Mouse (Mus musculus): Measurements from ENCODE around the gene Vhl. TPM values are rescaled to one million over a fixed set of nuclear protein-coding genes. Genes with fewer than 3 reads are reported as not detected.
"Not testable (repeated sequence)": the region's sequence is repeated elsewhere in the genome, so short reads cannot be mapped to it uniquely, and the experiment has no call there.

Gene Vhl
- polyA plus RNA-seq, 1 experiment from 2014 or later = 56.2 TPM

DNA sequence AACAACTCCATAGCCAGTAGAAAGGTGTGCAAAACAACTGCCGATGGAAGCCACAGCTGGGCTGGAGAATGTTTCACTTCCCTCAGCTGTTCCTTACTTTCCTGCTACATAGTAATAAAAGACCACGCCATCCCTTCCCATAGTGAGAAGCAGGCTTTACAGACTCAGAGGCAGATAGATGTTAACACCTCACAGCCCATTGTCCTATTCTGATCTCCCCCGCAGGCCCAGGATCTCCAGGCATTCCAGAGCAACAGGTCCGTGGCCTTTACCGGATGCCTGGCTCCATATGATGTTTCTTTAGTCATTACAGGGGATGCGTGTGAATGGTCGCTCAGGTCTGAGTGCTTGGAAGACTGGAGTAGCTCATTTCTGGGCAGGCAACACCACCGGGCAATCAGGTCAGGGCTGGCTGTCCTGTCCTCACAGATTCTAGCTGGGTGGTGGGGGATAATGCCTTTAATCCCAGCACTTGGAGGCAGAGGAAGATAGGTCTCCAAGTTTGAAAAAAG, 43.9 kb downstream of the Vhl start:
- no peak overlapping the region for H3K4me3 ChIP-seq
- H3K9ac ChIP-seq = no peak overlapping the region
- H3K27ac ChIP-seq = no peak overlapping the region
- H3K9me3 ChIP-seq = 0 out of 2 replicates have a peak, but pooled peaks cover 4% of the 10 kb centered on the region
- H3K36me3 ChIP-seq = no peaks in the 10 kb centered on the region
- no peak overlapping the region for H3K4me2 ChIP-seq (replicated peaks)
- no peak for ATAC-seq (ENCODE audit: insufficient number of reproducible peaks, insufficient read depth, low FRiP score, low TSS enrichment)
- no peaks in the 10 kb centered on the region for H3K27me3 ChIP-seq
- peaks cover 19% of the 10 kb centered on the region for H3K4me1 ChIP-seq
- WGBS = 52% methylated on average over 8 of the region's 8 CpGs

GRCm38 (mm10) chr6:113668287-113669154, 44.8 kb downstream of the Vhl start:
- Histone ChIP-seq H3K27ac (peak overlapping the region; percentile 72), H3K4me3 (no peak overlapping the region), H3K9me3 (0 out of 2 replicates have a peak, but pooled peaks cover 4% of the 10 kb centered on the region), H3K4me2 (replicated peaks) (0 out of 2 replicates have a peak overlapping the region, but pooled peaks have one; percentile 7), H3K36me3 (no peaks in the 10 kb centered on the region), H3K9ac (no peak overlapping the region), H3K4me1 (peaks cover 19% of the 10 kb centered on the region), H3K27me3 (no peaks in the 10 kb centered on the region)
- ATAC-seq (ENCODE audit: insufficient number of reproducible peaks, insufficient read depth, low FRiP score, low TSS enrichment) = peak; percentile 74; the same call in 1 of the 2 replicates
- WGBS = 23% methylated on average over 15 of the region's 15 CpGs

GRCm38 (mm10) chr6:113669821-113670220, 46.1 kb downstream of the Vhl start:
- 75% methylated on average over 7 of the region's 7 CpGs for WGBS
- ATAC-seq (ENCODE audit: insufficient number of reproducible peaks, insufficient read depth, low FRiP score, low TSS enrichment) = no peak

GRCm38 (mm10) chr6:113672029-113672428, 48.3 kb downstream of the Vhl start:
- WGBS = 67% methylated on average over 1 of the region's 1 CpGs
- H3K36me3 ChIP-seq; ATAC-seq (ENCODE audit: insufficient number of reproducible peaks, insufficient read depth, low FRiP score, low TSS enrichment); H3K9ac ChIP-seq; H3K27ac ChIP-seq; H3K9me3 ChIP-seq; H3K27me3 ChIP-seq; H3K4me3 ChIP-seq; H3K4me2 ChIP-seq (replicated peaks): not testable (repeated sequence)
- peaks cover 19% of the 10 kb centered on the region for H3K4me1 ChIP-seq

More at GRCm38 (mm10) chr6:113669821-113670220, 46.1 kb downstream of the Vhl start:
- no peak overlapping the region for H3K4me2 ChIP-seq (replicated peaks)
- no peak overlapping the region for H3K4me3 ChIP-seq
- no peaks in the 10 kb centered on the region for H3K27me3 ChIP-seq
- peak overlapping the region; percentile 72; the same call in 1 of the 2 replicates for H3K27ac ChIP-seq
- H3K4me1 ChIP-seq = peaks cover 19% of the 10 kb centered on the region
- H3K9ac ChIP-seq = no peak overlapping the region
- 0 out of 2 replicates have a peak, but pooled peaks cover 4% of the 10 kb centered on the region for H3K9me3 ChIP-seq
- no peaks in the 10 kb centered on the region for H3K36me3 ChIP-seq

DNA sequence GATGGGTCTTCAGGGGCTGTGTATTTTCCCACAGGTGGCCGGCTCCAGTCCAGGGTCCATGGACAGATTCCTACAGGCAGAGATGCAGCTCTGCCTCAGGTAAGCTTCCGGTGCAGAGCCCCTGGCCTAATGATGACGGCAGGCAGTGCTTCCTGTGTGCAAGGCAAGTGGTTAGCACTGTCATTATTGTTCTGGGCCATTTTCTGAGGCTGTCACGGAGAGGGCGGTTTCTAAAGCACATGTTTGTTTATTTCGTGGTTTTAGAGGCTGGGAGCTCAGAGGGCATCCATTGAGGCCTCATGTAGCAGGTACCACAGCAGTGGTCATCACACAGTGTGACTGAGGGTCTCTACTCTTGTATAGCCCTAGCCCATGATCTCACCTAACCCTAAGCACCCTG, 49.2 kb downstream of the Vhl start:
- no peaks in the 10 kb centered on the region for H3K36me3 ChIP-seq
- no peaks in the 10 kb centered on the region for H3K9me3 ChIP-seq
- H3K4me3 ChIP-seq = no peak overlapping the region
- H3K9ac ChIP-seq = no peak overlapping the region
- H3K27me3 ChIP-seq = no peaks in the 10 kb centered on the region
- no peak overlapping the region for H3K27ac ChIP-seq
- 77% methylated on average over 6 of the region's 6 CpGs for WGBS
- peaks cover 15% of the 10 kb centered on the region for H3K4me1 ChIP-seq
- no peak overlapping the region for H3K4me2 ChIP-seq (replicated peaks)
- ATAC-seq (ENCODE audit: insufficient number of reproducible peaks, insufficient read depth, low FRiP score, low TSS enrichment) = no peak

DNA sequence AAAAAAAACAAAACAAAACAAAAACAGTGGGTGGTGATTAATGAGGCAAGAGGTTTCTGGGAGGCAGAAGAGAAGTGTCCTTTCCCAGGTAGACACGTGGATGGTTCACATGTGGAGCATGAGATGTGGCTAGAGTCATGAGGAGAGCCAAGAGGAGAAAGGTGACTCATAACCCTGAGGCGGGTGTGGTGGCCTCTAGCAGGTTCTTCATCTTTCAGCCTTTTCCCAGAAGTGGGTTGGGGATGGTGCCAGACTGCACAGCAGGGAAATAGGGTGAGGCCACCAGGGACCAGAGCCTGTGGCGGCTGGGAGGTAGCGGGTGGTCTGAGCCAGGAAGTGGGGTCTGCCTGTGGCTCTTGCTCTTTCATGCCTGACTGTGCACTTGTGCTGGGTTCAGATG, 51.5 kb downstream of the Vhl start:
- no peaks in the 10 kb centered on the region for H3K9me3 ChIP-seq

DNA sequence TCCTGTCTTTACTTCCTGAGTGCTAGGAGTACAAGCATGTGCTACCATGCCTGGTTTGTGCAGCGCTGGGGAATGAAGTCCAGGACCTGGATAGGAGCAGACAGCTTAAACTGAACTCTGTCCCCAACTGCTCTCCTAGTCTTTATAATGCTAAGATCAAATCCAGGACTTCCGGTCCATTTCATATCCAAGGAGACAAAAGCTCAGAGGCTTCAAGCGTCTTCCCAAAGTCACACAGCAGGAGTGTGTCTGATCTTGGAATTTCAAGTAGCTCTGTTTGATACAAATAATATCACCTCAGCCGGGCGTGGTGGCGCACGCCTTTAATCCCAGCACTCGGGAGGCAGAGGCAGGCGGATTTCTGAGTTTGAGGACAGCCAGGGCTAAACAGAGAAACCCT, 52.2 kb downstream of the Vhl start:
- Histone ChIP-seq H3K4me2 (replicated peaks) (no peak overlapping the region), H3K4me1 (no peaks in the 10 kb centered on the region), H3K27me3 (no peaks in the 10 kb centered on the region), H3K36me3 (no peaks in the 10 kb centered on the region), H3K4me3 (no peak overlapping the region), H3K9me3 (no peaks in the 10 kb centered on the region), H3K9ac (no peak overlapping the region), H3K27ac (no peak overlapping the region)
- 93% methylated on average over 9 of the region's 9 CpGs for WGBS
- ATAC-seq (ENCODE audit: insufficient number of reproducible peaks, insufficient read depth, low FRiP score, low TSS enrichment) = no peak

More for the DNA sequence above, 51.5 kb downstream of the Vhl start:
- no peak for ATAC-seq (ENCODE audit: insufficient number of reproducible peaks, insufficient read depth, low FRiP score, low TSS enrichment)
- no peaks in the 10 kb centered on the region for H3K4me1 ChIP-seq
- no peak overlapping the region for H3K4me3 ChIP-seq
- H3K36me3 ChIP-seq = no peaks in the 10 kb centered on the region
- no peak overlapping the region for H3K27ac ChIP-seq
- no peak overlapping the region for H3K9ac ChIP-seq
- no peak overlapping the region for H3K4me2 ChIP-seq (replicated peaks)
- no peaks in the 10 kb centered on the region for H3K27me3 ChIP-seq
- 64% methylated on average over 4 of the region's 4 CpGs for WGBS

GRCm38 (mm10) chr6:113677070-113677734, 53.4 kb downstream of the Vhl start:
- H3K36me3 ChIP-seq = no peaks in the 10 kb centered on the region
- H3K9me3 ChIP-seq = no peaks in the 10 kb centered on the region
- H3K9ac ChIP-seq = no peak overlapping the region
- H3K4me1 ChIP-seq = no peaks in the 10 kb centered on the region
- no peak overlapping the region for H3K27ac ChIP-seq
- no peaks in the 10 kb centered on the region for H3K27me3 ChIP-seq
- no peak overlapping the region for H3K4me3 ChIP-seq
- H3K4me2 ChIP-seq (replicated peaks) = no peak overlapping the region
- ATAC-seq (ENCODE audit: insufficient number of reproducible peaks, insufficient read depth, low FRiP score, low TSS enrichment) = no peak
- WGBS = 54% methylated on average over 14 of the region's 14 CpGs

GRCm38 (mm10) chr6:113678246-113679012, 54.7 kb downstream of the Vhl start:
- Histone ChIP-seq H3K4me2 (replicated peaks) (no peak overlapping the region), H3K27me3 (no peaks in the 10 kb centered on the region), H3K9ac (no peak overlapping the region), H3K4me3 (no peak overlapping the region), H3K9me3 (no peaks in the 10 kb centered on the region), H3K27ac (no peak overlapping the region), H3K4me1 (no peaks in the 10 kb centered on the region), H3K36me3 (no peaks in the 10 kb centered on the region)
- no peak for ATAC-seq (ENCODE audit: insufficient number of reproducible peaks, insufficient read depth, low FRiP score, low TSS enrichment)
- 74% methylated on average over 14 of the region's 14 CpGs for WGBS

DNA sequence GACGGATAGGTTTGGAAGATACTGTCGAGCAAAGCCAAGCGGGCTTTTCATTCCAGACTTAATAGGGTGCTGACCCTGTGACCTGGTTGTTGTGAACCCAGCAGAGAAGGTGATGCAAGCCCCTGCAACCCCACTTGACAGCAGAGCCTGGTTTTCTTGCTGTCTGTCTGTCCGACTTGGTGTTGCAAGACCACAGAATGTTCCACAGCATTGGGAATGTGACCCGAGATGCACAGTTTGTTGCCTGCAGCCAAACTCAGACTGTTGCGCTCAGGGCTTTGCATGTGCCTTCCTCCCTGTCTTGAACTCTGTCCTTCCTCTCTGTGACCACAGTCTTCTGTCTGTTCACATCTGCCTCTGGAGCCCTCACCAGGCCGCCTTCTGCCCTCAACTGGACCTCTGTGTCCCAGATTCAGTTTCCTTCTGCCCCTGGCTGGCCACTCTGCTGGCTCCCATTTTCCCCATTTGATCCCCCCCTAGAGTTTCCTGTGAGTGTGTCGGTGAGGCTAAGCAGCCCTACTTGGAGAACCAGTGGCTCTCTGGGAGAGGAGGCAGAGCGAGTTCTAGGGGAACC, 56.3 kb downstream of the Vhl start:
- no peak overlapping the region for H3K4me2 ChIP-seq (replicated peaks)
- no peaks in the 10 kb centered on the region for H3K4me1 ChIP-seq
- no peak overlapping the region for H3K9ac ChIP-seq
- ATAC-seq (ENCODE audit: insufficient number of reproducible peaks, insufficient read depth, low FRiP score, low TSS enrichment) = no peak
- no peaks in the 10 kb centered on the region for H3K9me3 ChIP-seq
- no peaks in the 10 kb centered on the region for H3K27me3 ChIP-seq
- H3K36me3 ChIP-seq = no peaks in the 10 kb centered on the region
- WGBS = 72% methylated on average over 9 of the region's 9 CpGs
- H3K4me3 ChIP-seq = no peak overlapping the region
- H3K27ac ChIP-seq = no peak overlapping the region

All from embryonic facial prominence, embryonic 12.5 days (tissue).